In the genomic region with DNA sequence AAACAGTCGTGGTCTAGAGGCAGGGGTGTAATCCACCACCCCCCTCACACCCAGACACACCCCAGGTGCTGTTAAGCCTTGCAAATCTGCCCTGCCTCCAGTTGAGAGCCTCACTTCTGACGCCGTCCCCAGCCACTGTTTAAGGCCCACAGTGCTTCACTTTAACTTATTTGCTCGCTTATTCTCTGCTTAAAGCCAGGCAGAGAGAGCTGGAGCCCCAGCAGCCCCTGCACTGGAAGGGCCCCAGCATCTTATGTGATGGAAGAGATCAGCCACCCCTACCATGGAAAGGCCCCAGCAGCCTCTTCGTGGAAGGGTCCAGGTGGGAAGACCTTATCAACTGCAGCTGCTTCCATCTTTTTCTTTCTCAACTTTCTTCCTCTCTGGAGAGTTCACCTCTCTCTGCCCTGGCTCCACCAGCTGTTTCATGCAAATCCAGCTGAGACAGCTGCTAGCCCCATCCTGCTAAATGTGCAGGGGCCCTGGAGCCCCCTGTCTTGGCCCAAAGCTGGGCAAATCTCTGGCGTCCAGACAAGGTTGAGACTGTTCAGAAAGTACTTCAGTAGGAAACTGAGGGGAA, we compare ENCODE assay signal across 21 mouse cellular contexts. TPM values are rescaled to one million over a fixed set of nuclear protein-coding genes. Genes with fewer than 3 reads are reported as not detected.
DNase-seq lines count a peak whose midpoint lies in the region; ATAC-seq lines count a peak whose summit lies in the region.
"Had no signal": no experiment of that assay in that cellular context is flagged by ENCODE, and none has a peak within 500 bp of the region (broad histone marks: within the 10 kb centered on the region; RNA-seq: fewer than 3 reads in every experiment).

No protein-coding gene starts in this region.

- WGBS in forebrain, embryonic 10.5 days = 38% methylated on average over 6 of the region's 6 CpGs
- WGBS in forebrain, embryonic 16.5 days = 44% methylated on average over 6 of the region's 6 CpGs
- 25% methylated on average over 6 of the region's 6 CpGs for whole genome bisulfite sequencing in kidney, embryonic 16.5 days
- WGBS in limb, embryonic 10.5 days = 35% methylated on average over 6 of the region's 6 CpGs
- WGBS in stomach, embryonic 16.5 days = 25% methylated on average over 6 of the region's 6 CpGs

- H3K27ac ChIP-seq in forebrain, embryonic 10.5 days = peak overlapping the region; percentile 40; the same call in 1 of the 2 replicates
- no peak overlapping the region for H3K27ac ChIP-seq in forebrain, embryonic 16.5 days (ENCODE audit: low read length)
- peak overlapping the region; percentile 85 for H3K27ac ChIP-seq in kidney, embryonic 16.5 days (ENCODE audit: low read length)
- H3K27ac ChIP-seq in limb, embryonic 10.5 days = peak overlapping the region; percentile 15; the same call in 1 of the 2 replicates
- peak overlapping the region; percentile 75 for H3K27ac ChIP-seq in stomach, embryonic 16.5 days (ENCODE audit: low read length)
- H3K27ac ChIP-seq: layer of hippocampus, adult 2 months; macrophage had no signal

- peaks cover 79% of the 10 kb centered on the region for H3K4me1 ChIP-seq in forebrain, embryonic 10.5 days
- H3K4me1 ChIP-seq in forebrain, embryonic 16.5 days (replicated peaks; ENCODE audit: control insufficient read depth, insufficient read depth, low read length) = peaks cover 23% of the 10 kb centered on the region
- H3K4me1 ChIP-seq in kidney, embryonic 16.5 days (ENCODE audit: insufficient read depth, low read length) = peaks cover 93% of the 10 kb centered on the region
- H3K4me1 ChIP-seq in limb, embryonic 10.5 days = peaks cover 55% of the 10 kb centered on the region
- H3K4me1 ChIP-seq in stomach, embryonic 16.5 days (ENCODE audit: control insufficient read depth, insufficient read depth, low read length) = peaks cover 39% of the 10 kb centered on the region

- H3K9ac ChIP-seq in forebrain, embryonic 16.5 days (replicated peaks; ENCODE audit: low read depth, low read length) = no peak overlapping the region
- H3K9ac ChIP-seq in kidney, embryonic 16.5 days (replicated peaks; ENCODE audit: low read length) = peak overlapping the region; percentile 45; the same call in 1 of the 2 replicates
- peak overlapping the region; percentile 28; the same call in 1 of the 2 replicates for H3K9ac ChIP-seq in stomach, embryonic 16.5 days (ENCODE audit: low read length)
- H3K9ac ChIP-seq: forebrain, postnatal 0 days; heart, embryonic 15.5 days had no signal

- H3K4me3 ChIP-seq in forebrain, embryonic 10.5 days = no peak overlapping the region
- no peak overlapping the region for H3K4me3 ChIP-seq in forebrain, embryonic 16.5 days (replicated peaks; ENCODE audit: low read length)
- H3K4me3 ChIP-seq in kidney, embryonic 16.5 days (ENCODE audit: low read length) = no peak overlapping the region
- H3K4me3 ChIP-seq in limb, embryonic 10.5 days = no peak overlapping the region
- H3K4me3 ChIP-seq in stomach, embryonic 16.5 days (replicated peaks; ENCODE audit: low read length) = no peak overlapping the region
- H3K4me3 ChIP-seq: heart, embryonic 15.5 days; layer of hippocampus, adult 2 months had no signal

- no peaks in the 10 kb centered on the region for H3K36me3 ChIP-seq in forebrain, embryonic 10.5 days (replicated peaks)
- no peaks in the 10 kb centered on the region for H3K36me3 ChIP-seq in forebrain, embryonic 16.5 days (ENCODE audit: control insufficient read depth, insufficient read depth)
- no peaks in the 10 kb centered on the region for H3K36me3 ChIP-seq in kidney, embryonic 16.5 days (ENCODE audit: insufficient read depth, low read length)
- no peaks in the 10 kb centered on the region for H3K36me3 ChIP-seq in limb, embryonic 10.5 days
- no peaks in the 10 kb centered on the region for H3K36me3 ChIP-seq in stomach, embryonic 16.5 days (ENCODE audit: control insufficient read depth, insufficient read depth, low read length)
- H3K36me3 ChIP-seq: heart, embryonic 15.5 days had no signal

- peaks cover 54% of the 10 kb centered on the region for H3K27me3 ChIP-seq in forebrain, embryonic 10.5 days (ENCODE audit: poor library complexity, severe bottlenecking)
- H3K27me3 ChIP-seq in forebrain, embryonic 16.5 days (replicated peaks; ENCODE audit: control insufficient read depth, insufficient read depth, low read length) = no peaks in the 10 kb centered on the region
- no peaks in the 10 kb centered on the region for H3K27me3 ChIP-seq in kidney, embryonic 16.5 days (ENCODE audit: insufficient read depth, low read length)
- H3K27me3 ChIP-seq in limb, embryonic 10.5 days (ENCODE audit: low read depth, poor library complexity, severe bottlenecking) = peaks cover 2% of the 10 kb centered on the region; the same call in 1 of the 2 replicates
- no peaks in the 10 kb centered on the region for H3K27me3 ChIP-seq in stomach, embryonic 16.5 days (ENCODE audit: control insufficient read depth, insufficient read depth, low read length)
- H3K27me3 ChIP-seq: heart, embryonic 15.5 days had no signal

- ATAC-seq in forebrain, embryonic 16.5 days = no peak
- no peak for ATAC-seq in kidney, embryonic 16.5 days (ENCODE audit: low FRiP score, low TSS enrichment)
- ATAC-seq in stomach, embryonic 16.5 days (ENCODE audit: insufficient read depth, low FRiP score) = no peak
- ATAC-seq: CD4-positive, CD25-positive, alpha-beta regulatory T cell, adult 4 months; forebrain, postnatal 0 days had no signal

- H3K9me3 ChIP-seq in forebrain, embryonic 10.5 days = no peaks in the 10 kb centered on the region
- H3K9me3 ChIP-seq in forebrain, embryonic 16.5 days (ENCODE audit: control insufficient read depth, low read length) = no peaks in the 10 kb centered on the region
- no peaks in the 10 kb centered on the region for H3K9me3 ChIP-seq in kidney, embryonic 16.5 days (ENCODE audit: low read length)
- H3K9me3 ChIP-seq in limb, embryonic 10.5 days (replicated peaks) = no peaks in the 10 kb centered on the region
- H3K9me3 ChIP-seq in stomach, embryonic 16.5 days (replicated peaks; ENCODE audit: control insufficient read depth, low read length) = no peaks in the 10 kb centered on the region
- H3K9me3 ChIP-seq: heart, embryonic 15.5 days had no signal

- no peak overlapping the region for H3K4me2 ChIP-seq in forebrain, embryonic 16.5 days (ENCODE audit: low read length)
- H3K4me2 ChIP-seq in kidney, embryonic 16.5 days (replicated peaks; ENCODE audit: low read depth, low read length) = no peak overlapping the region
- H3K4me2 ChIP-seq in stomach, embryonic 16.5 days (ENCODE audit: low read depth, low read length) = no peak overlapping the region
- H3K4me2 ChIP-seq: heart, embryonic 15.5 days had no signal

- DNase-seq in forebrain, embryonic 10.5 days (ENCODE audit: extremely low spot score, low spot score) = no peak
- no peak for DNase-seq in kidney, postnatal 10 days
- DNase-seq in limb, embryonic 10.5 days (ENCODE audit: low spot score) = no peak
- DNase-seq in adrenal gland, postnatal 10 days = no peak
- DNase-seq in cerebellum, adult 8-10 months = no peak
- DNase-seq: cerebellum, postnatal 14 days; embryo, embryonic 11 days; forebrain, postnatal 0 days; kidney, adult 18-20 months; liver; lung, adult 2 months; midbrain, embryonic 14.5 days; right cerebral cortex, adult 18-20 months; thymus, postnatal 14 days had no signal

RNA-seq across cellular contexts. Expression of gene Slf2, which starts 26.7 kb away (rescaled TPM):
- polyA plus RNA-seq in forebrain, embryonic 10.5 days (2016; fragmentation: Nextera tagmentation; extraction: Ambion mirVana) = 53.9 and 54.1 TPM in 2 replicates
- polyA plus RNA-seq in forebrain, embryonic 16.5 days (2015; fragmentation: Nextera tagmentation; extraction: Ambion mirVana) = 32.2 and 38.8 TPM in 2 replicates
- polyA plus RNA-seq in kidney, embryonic 16.5 days (2015; fragmentation: Nextera tagmentation; extraction: Ambion mirVana) = 38.7 and 46.0 TPM in 2 replicates
- polyA plus RNA-seq in limb, embryonic 10.5 days (2016; fragmentation: Nextera tagmentation; extraction: Ambion mirVana) = 52.1 and 54.0 TPM in 2 replicates
- polyA plus RNA-seq in stomach, embryonic 16.5 days (2015; fragmentation: Nextera tagmentation; extraction: Ambion mirVana) = 31.3 and 31.4 TPM in 2 replicates
- 10 to 100 TPM; 22.6 to 31.5 TPM for total RNA-seq in adrenal gland, postnatal 10 days (2021)
